Mouse (Mus musculus) small intestine, adult 2 months (tissue): ENCODE data around the gene Igsf21. TPM values are rescaled to one million over a fixed set of nuclear protein-coding genes. Genes with fewer than 3 reads are reported as not detected.

Experiments used
- H3K27ac ChIP-seq: fragments of 200-500 bp; 2 replicates; pipeline ENCODE4 v1.5.1; 2012; ENCODE audit warnings: low read depth, low read length, control low read depth, inconsistent platforms; ENCODE audit not compliant: insufficient read depth
- H3K27me3 ChIP-seq: fragments of 200-500 bp; 2 replicates; pipeline ENCODE4 v1.6.1; 2012; ENCODE audit warnings: mild to moderate bottlenecking, moderate library complexity, low read length, inconsistent platforms; ENCODE audit not compliant: control insufficient read depth, insufficient read depth
- H3K36me3 ChIP-seq: fragments of 200-500 bp; 2 replicates; pipeline ENCODE4 v1.6.1; 2012; ENCODE audit warnings: mild to moderate bottlenecking, low read length, control low read depth, inconsistent platforms; ENCODE audit not compliant: control insufficient read depth, insufficient read depth
- H3K4me1 ChIP-seq: fragments of 200-500 bp; 2 replicates; pipeline ENCODE4 v1.6.1; 2012; ENCODE audit warnings: low read length, inconsistent platforms, mixed read lengths; ENCODE audit not compliant: control insufficient read depth, insufficient read depth, insufficient read length
- H3K4me3 ChIP-seq: fragments of 200-500 bp; 2 replicates; pipeline ENCODE4 v1.5.1; 2012; ENCODE audit warnings: low read depth, mild to moderate bottlenecking, control low read depth, inconsistent platforms, low read length, moderate library complexity
- CTCF ChIP-seq: fragments of 200-500 bp; IDR thresholded peaks from 2 replicates; pipeline ENCODE4 v1.5.1; 2012; ENCODE audit warnings: low read depth, mild to moderate bottlenecking, control low read depth, inconsistent platforms, low read length, moderate library complexity, mixed read lengths; ENCODE audit not compliant: insufficient replicate concordance, insufficient read length; ENCODE audit errors: extremely low read depth
- POLR2A ChIP-seq: fragments of 200-500 bp; IDR thresholded peaks from 2 replicates; pipeline ENCODE4 v1.6.1; 2012; ENCODE audit warnings: low read depth, mild to moderate bottlenecking, control low read depth, inconsistent platforms, low read length, moderate library complexity
- WGBS: fragments of 180-500 bp; shearing (Covaris S2); methylation state at CpG from one replicate; pipeline ENCODE4 v1.1.7; 2018; 5-methylcytosine and 5-hydroxymethylcytosine counted together
- polyA plus RNA-seq: library from polyadenylated mRNA; depleted of rRNA; stranded (reverse); fragments of >200 nt; gene quantifications from 2 replicates; pipeline ENCODE4 v1.2.3, GENCODE M21; 2012

The Igsf21 gene
- polyA plus RNA-seq, 1 experiment: 1.0 TPM

DNA sequence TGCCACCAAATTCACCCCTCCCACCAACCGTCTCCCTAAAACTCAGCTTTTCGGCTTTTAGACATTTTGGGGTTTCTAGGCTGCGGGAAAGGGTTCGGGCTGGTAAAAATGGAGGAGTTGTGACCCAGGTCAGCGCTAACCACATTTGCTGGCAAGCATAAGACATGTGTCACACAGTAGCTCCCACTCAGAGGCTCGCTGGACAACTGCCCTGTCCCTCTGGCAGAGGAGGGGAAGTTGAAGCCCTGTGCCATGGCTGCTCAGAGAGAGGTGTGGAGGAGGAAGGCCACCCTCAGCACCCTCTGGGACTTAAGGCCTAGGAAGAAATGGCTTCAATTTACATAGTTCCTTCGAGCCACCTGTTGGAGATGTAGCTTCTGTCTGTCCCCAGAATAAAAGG lies 120.8 kb downstream of the Igsf21 start:
- H3K27ac ChIP-seq: no peak overlapping the region
- H3K4me1 ChIP-seq: no peaks in the 10 kb centered on the region
- H3K27me3 ChIP-seq: no peaks in the 10 kb centered on the region
- no peak for TF ChIP-seq POLR2A
- no peak for TF ChIP-seq CTCF
- no peak overlapping the region for H3K4me3 ChIP-seq
- no peaks in the 10 kb centered on the region for H3K36me3 ChIP-seq
- WGBS: 79% methylated on average over 7 of the region's 7 CpGs

DNA sequence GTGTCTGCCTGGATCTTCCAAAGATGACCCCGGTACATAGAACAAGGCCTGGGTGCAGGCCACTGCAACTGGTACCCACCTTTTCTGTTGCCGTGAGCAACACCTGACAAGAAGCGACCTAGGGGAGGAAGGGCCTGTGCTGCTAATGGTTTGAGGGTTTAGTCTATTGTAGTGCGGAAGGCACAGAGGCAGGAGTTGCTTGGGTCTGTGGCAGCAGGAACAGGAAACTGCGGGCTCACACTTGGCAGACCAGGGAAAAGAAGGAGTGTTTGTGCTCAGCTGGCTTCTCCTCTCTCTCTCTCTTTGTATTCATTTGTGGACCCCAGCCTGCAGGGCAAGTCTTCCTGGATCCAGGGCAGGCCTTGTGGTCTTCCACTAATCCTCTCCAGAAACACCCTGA lies 124.0 kb downstream of the Igsf21 start:
- TF ChIP-seq CTCF (no peak), POLR2A (no peak)
- Histone ChIP-seq H3K27me3 (no peaks in the 10 kb centered on the region), H3K4me1 (no peaks in the 10 kb centered on the region), H3K27ac (no peak overlapping the region), H3K36me3 (no peaks in the 10 kb centered on the region), H3K4me3 (no peak overlapping the region)
- WGBS: 79% methylated on average over 5 of the region's 5 CpGs

DNA sequence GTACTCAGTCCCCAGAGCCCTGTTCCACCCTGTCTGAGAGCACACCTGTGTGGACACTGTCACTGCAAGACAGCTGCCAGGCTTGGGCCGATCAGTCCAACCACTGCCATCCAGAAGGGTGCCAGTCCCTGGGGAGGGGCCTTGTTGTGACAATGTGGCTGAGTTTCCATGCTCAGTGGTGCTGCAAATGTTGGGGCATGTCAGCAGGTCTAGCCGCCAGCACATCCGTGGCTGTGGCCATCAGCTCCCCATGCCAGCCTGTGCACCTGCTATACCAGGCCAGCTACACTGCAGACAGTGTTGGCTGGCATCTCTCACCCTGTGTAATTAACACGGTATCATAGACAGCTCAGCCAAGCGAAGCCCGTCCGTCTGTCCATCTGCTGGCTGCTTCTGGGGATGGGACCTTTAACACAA lies 129.3 kb downstream of the Igsf21 start:
- no peak for TF ChIP-seq POLR2A
- TF ChIP-seq CTCF: no peak
- Histone ChIP-seq H3K36me3 (no peaks in the 10 kb centered on the region), H3K4me1 (no peaks in the 10 kb centered on the region), H3K27me3 (no peaks in the 10 kb centered on the region), H3K4me3 (no peak overlapping the region), H3K27ac (no peak overlapping the region)
- WGBS: 80% methylated on average over 7 of the region's 7 CpGs

GRCm38 (mm10) chr4:140115756-140116155 lies 130.8 kb downstream of the Igsf21 start:
- Histone ChIP-seq H3K4me3 (no peak overlapping the region), H3K27ac (no peak overlapping the region), H3K36me3 (no peaks in the 10 kb centered on the region), H3K27me3 (no peaks in the 10 kb centered on the region), H3K4me1 (no peaks in the 10 kb centered on the region)
- no peak for TF ChIP-seq POLR2A
- no peak for TF ChIP-seq CTCF
- WGBS: 77% methylated on average over 9 of the region's 9 CpGs

GRCm38 (mm10) chr4:140115053-140115452 lies 131.5 kb downstream of the Igsf21 start:
- TF ChIP-seq CTCF (peak; percentile 36; the same call in 1 of the 2 replicates), POLR2A (no peak)
- H3K27ac ChIP-seq: no peak overlapping the region
- WGBS: 84% methylated on average over 6 of the region's 6 CpGs
- H3K4me3 ChIP-seq: no peak overlapping the region
- H3K27me3 ChIP-seq: no peaks in the 10 kb centered on the region; the same call in none of the 2 replicates
- no peaks in the 10 kb centered on the region for H3K4me1 ChIP-seq
- H3K36me3 ChIP-seq: no peaks in the 10 kb centered on the region

DNA sequence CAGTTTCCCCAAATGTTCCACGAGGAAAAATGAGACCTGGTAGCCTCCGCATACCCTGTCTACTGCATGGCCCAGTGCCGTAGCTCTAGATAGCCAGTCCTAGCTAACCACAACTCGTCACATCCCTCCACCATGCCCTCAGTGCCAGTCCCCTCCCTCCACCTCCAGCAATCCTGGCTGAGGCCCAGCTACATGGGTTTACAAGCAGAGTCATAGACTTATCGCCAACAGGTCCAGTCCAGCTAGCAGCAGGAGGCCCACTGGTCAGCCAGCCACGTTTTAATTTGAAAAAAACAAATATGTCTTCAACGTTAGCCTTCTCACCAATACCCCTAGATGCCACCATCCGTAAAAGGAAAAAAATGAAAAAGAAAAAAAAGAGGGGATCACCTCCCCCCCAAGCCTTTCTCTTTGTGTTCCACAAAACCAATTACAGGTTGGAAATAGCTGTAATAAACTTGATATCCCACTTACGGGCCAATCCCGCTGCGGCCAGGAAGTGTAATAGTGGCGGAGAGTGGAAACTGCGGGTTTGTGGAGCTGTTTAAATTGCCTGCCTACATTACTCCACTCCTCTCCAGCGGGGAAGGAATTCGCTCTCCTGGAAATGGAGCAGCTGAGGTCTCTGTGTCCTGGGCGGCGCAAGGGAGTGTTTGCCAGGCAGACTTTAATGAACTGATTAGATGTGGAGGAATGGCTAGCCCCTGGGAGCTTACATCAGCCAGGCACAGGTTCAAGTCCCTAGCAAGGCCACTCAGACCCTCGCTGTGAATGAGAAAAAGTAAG lies 132.7 kb downstream of the Igsf21 start:
- WGBS: 69% methylated on average over 18 of the region's 18 CpGs
- Histone ChIP-seq H3K36me3 (no peaks in the 10 kb centered on the region), H3K27ac (no peak overlapping the region), H3K27me3 (peaks cover 6% of the 10 kb centered on the region), H3K4me1 (no peaks in the 10 kb centered on the region), H3K4me3 (no peak overlapping the region)
- TF ChIP-seq POLR2A (no peak), CTCF (no peak)

DNA sequence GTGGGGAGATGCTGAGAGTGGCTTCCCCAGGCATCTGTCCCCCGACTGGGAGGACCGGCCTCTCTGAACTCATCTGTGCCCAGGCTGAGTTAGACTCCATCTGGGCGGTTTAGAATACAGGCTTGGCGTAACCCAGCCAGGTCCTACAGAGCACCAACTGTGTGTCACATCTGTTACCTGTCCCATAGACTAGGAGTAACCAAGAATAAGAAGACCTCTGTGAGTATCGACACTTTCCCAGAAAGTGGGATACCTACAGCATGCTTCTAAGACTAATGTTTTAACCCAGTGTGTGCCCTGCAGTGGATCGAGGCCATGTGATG lies 137.0 kb downstream of the Igsf21 start:
- no peak overlapping the region for H3K27ac ChIP-seq
- WGBS: 48% methylated on average over 6 of the region's 6 CpGs
- TF ChIP-seq POLR2A: no peak
- no peak for TF ChIP-seq CTCF
- H3K36me3 ChIP-seq: no peaks in the 10 kb centered on the region
- H3K27me3 ChIP-seq: peaks cover 7% of the 10 kb centered on the region
- H3K4me1 ChIP-seq: no peaks in the 10 kb centered on the region
- H3K4me3 ChIP-seq: no peak overlapping the region
